Mouse (Mus musculus) neural tube, embryonic 12.5 days (tissue): ENCODE results near the gene Frmd4a. TPM values are rescaled to one million over a fixed set of nuclear protein-coding genes. Genes with fewer than 3 reads are reported as not detected.

ENCODE experiments used
- ATAC-seq: fragments of 200-750 bp; cut with Nextera tagmentation; 2 replicates; pipeline ENCODE4 v1.8.0; 2017; ENCODE audit warnings: low read depth, mild to moderate bottlenecking, moderate TSS enrichment, moderate library complexity; ENCODE audit not compliant: low FRiP score
- H3K27ac ChIP-seq: fragments of 300-500 bp; sonication (generic); 2 replicates; pipeline ENCODE4 v1.5.1; 2016
- H3K27me3 ChIP-seq: fragments of 300-500 bp; sonication (generic); replicated peaks from 2 replicates; pipeline ENCODE4 v1.6.1; 2016; ENCODE audit warnings: mild to moderate bottlenecking
- H3K36me3 ChIP-seq: fragments of 300-500 bp; sonication (generic); 2 replicates; pipeline ENCODE4 v1.6.1; 2016; ENCODE audit warnings: mild to moderate bottlenecking
- H3K4me1 ChIP-seq: fragments of 300-500 bp; sonication (generic); 2 replicates; pipeline ENCODE4 v1.6.1; 2016
- H3K4me2 ChIP-seq: fragments of 300-500 bp; sonication (generic); replicated peaks from 2 replicates; pipeline ENCODE4 v1.6.1; 2016; ENCODE audit warnings: mild to moderate bottlenecking
- H3K4me3 ChIP-seq: fragments of 300-500 bp; sonication (generic); 2 replicates; pipeline ENCODE4 v1.5.1; 2016
- H3K9ac ChIP-seq: fragments of 300-500 bp; sonication (generic); 2 replicates; pipeline ENCODE4 v1.6.1; 2016; ENCODE audit warnings: mild to moderate bottlenecking
- H3K9me3 ChIP-seq: fragments of 300-500 bp; sonication (generic); 2 replicates; pipeline ENCODE4 v1.6.1; 2016; ENCODE audit warnings: mild to moderate bottlenecking
- WGBS: fragments of 180-500 bp; shearing (Covaris S2); methylation state at CpG from one replicate; pipeline ENCODE4 v1.1.7; 2016; 5-methylcytosine and 5-hydroxymethylcytosine counted together
- polyA plus RNA-seq: library from polyadenylated mRNA; unstranded; fragments of >200 nt; fragmentation: Nextera tagmentation; extraction: Ambion mirVana; gene quantifications from 2 replicates; pipeline ENCODE4 v1.2.1, GENCODE M21; 2016

Gene Frmd4a
- polyA plus RNA-seq, 1 experiment from 2014 or later, result 56.7 TPM

- Histone ChIP-seq H3K36me3 (peaks cover 13% of the 10 kb centered on the region; the same call in 1 of the 2 replicates), H3K4me3 (no peak overlapping the region), H3K4me1 (peaks cover 15% of the 10 kb centered on the region), H3K27me3 (no peaks in the 10 kb centered on the region), H3K9me3 (no peaks in the 10 kb centered on the region), H3K4me2 (no peak overlapping the region), H3K9ac (no peak overlapping the region), H3K27ac (no peak overlapping the region)
- ATAC-seq, result no peak
- 75% methylated on average over 7 of the region's 8 CpGs for WGBS
These were observed 456.5 kb downstream of the Frmd4a start for GRCm38 (mm10) chr2:4473866-4474538.

DNA sequence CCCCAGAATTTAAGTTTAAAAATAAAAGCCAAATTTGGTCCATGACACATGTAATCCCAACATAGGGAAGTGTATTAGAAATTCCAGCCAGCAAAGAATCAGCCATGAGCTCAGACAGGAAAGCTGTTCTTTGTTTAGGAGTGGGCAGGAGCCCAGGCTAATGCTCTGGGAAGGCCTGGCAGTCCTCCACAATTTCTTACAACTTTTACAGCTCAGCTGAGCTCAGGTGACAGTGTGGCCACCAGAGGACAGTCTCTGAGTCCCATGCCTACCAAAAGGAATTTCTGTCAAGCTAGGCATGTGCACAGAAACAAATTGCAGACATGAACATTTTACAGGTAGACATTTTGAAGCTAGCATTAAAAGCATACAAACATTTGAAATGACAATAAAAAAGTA is 457.0 kb downstream of the Frmd4a start:
- H3K36me3 ChIP-seq, result peaks cover 13% of the 10 kb centered on the region; the same call in 1 of the 2 replicates
- H3K27ac ChIP-seq, result no peak overlapping the region

DNA sequence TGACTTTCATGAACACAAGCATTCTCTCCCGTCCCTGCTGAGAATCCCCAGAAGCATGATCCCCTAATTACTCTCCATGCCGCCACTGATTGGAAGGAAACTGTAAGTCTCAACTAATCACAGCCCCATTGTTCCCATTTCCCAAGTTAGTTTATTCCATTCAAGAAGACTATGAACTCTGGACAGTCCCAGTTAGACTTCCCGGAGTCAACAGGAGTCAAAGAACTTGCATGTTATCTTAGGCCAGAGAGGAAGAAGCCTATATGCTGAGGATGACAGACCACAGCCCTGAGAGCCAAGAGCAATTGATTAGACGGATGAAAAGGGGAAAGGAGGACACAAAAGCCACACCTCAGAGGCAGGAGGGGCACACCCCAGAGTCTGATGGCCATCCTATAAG is 458.5 kb downstream of the Frmd4a start:
- Histone ChIP-seq H3K4me2 (no peak overlapping the region), H3K4me1 (peaks cover 15% of the 10 kb centered on the region), H3K36me3 (peaks cover 13% of the 10 kb centered on the region; the same call in 1 of the 2 replicates), H3K27me3 (no peaks in the 10 kb centered on the region), H3K9ac (no peak overlapping the region), H3K9me3 (no peaks in the 10 kb centered on the region), H3K27ac (no peak overlapping the region), H3K4me3 (no peak overlapping the region)
- 77% methylated on average over 4 of the region's 4 CpGs for WGBS
- ATAC-seq, result no peak

More for the DNA sequence above, 457.0 kb downstream of the Frmd4a start:
- no peaks in the 10 kb centered on the region for H3K9me3 ChIP-seq
- no peak overlapping the region for H3K4me3 ChIP-seq
- no peak overlapping the region for H3K4me2 ChIP-seq
- H3K27me3 ChIP-seq, result no peaks in the 10 kb centered on the region
- H3K4me1 ChIP-seq, result peaks cover 15% of the 10 kb centered on the region
- no peak for ATAC-seq
- no peak overlapping the region for H3K9ac ChIP-seq

GRCm38 (mm10) chr2:4476608-4477007 is 459.1 kb downstream of the Frmd4a start:
- Histone ChIP-seq H3K4me1 (peaks cover 15% of the 10 kb centered on the region), H3K9ac (no peak overlapping the region), H3K36me3 (peaks cover 13% of the 10 kb centered on the region; the same call in 1 of the 2 replicates), H3K9me3 (no peaks in the 10 kb centered on the region), H3K27ac (no peak overlapping the region), H3K4me2 (no peak overlapping the region), H3K27me3 (no peaks in the 10 kb centered on the region), H3K4me3 (no peak overlapping the region)
- 88% methylated on average over 5 of the region's 5 CpGs for WGBS
- ATAC-seq, result no peak

GRCm38 (mm10) chr2:4477311-4477710 is 459.8 kb downstream of the Frmd4a start:
- Histone ChIP-seq H3K4me3 (no peak overlapping the region), H3K27me3 (no peaks in the 10 kb centered on the region), H3K27ac (no peak overlapping the region), H3K9ac (no peak overlapping the region), H3K4me2 (no peak overlapping the region), H3K4me1 (peaks cover 9% of the 10 kb centered on the region), H3K9me3 (no peaks in the 10 kb centered on the region), H3K36me3 (peaks cover 13% of the 10 kb centered on the region; the same call in 1 of the 2 replicates)
- no peak for ATAC-seq
- 85% methylated on average over 5 of the region's 5 CpGs for WGBS

DNA sequence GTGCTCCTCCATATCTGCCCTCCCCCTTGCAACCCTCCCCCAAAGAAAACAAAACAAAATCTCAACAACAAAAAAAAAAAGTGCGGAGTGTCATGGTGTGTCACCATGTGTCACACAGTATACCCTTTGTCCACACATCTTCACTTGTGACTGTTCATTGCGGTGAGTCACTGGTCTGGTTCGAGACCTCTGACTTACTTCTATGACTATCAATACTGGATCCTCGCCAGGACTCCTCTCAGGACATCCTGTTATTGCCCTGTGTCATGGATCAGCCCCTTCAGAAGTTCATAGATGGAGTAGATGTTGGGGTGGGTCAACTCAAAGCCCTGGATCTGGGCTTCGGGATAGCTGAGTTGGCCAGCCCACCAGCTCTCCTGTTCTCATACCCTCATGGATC is 462.7 kb downstream of the Frmd4a start:
- no peak overlapping the region for H3K9ac ChIP-seq
- 91% methylated on average over 5 of the region's 5 CpGs for WGBS
- no peaks in the 10 kb centered on the region; the same call in 1 of the 2 replicates for H3K4me1 ChIP-seq
- H3K27me3 ChIP-seq, result no peaks in the 10 kb centered on the region
- no peak overlapping the region for H3K4me2 ChIP-seq
- no peak for ATAC-seq
- H3K4me3 ChIP-seq, result no peak overlapping the region
- no peak overlapping the region for H3K27ac ChIP-seq
- peaks cover 8% of the 10 kb centered on the region; the same call in 1 of the 2 replicates for H3K36me3 ChIP-seq
- no peaks in the 10 kb centered on the region for H3K9me3 ChIP-seq

- H3K27ac ChIP-seq, result no peak overlapping the region
- no peak for ATAC-seq
- WGBS, result 74% methylated on average over 11 of the region's 11 CpGs
These were observed 463.6 kb downstream of the Frmd4a start for GRCm38 (mm10) chr2:4481154-4481553.

DNA sequence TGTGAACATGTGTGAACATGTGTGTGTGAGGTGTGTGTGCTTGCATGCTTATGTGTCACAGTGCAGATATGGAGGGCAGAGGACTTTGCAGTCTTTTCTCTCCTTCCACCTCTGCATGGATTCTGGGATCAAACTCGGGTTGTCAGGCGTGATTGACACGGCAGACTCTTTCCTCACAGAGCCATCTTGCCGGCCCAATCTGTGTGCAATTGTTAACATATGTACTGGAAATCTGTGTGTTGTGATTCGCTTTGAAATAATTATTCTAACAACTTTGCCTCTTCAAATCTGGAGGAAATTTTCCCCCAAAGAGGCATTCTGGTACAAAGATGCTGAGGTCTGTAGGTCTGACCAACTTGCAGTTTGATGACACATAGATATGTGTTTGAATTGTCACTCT is 468.7 kb downstream of the Frmd4a start:
- whole genome bisulfite sequencing, result 93% methylated on average over 5 of the region's 5 CpGs
- peaks cover 17% of the 10 kb centered on the region for H3K4me1 ChIP-seq
- H3K4me2 ChIP-seq, result no peak overlapping the region
- H3K27me3 ChIP-seq, result no peaks in the 10 kb centered on the region
- H3K4me3 ChIP-seq, result no peak overlapping the region
- no peak for ATAC-seq
- no peak overlapping the region for H3K27ac ChIP-seq
- peaks cover 4% of the 10 kb centered on the region; the same call in 1 of the 2 replicates for H3K36me3 ChIP-seq
- H3K9me3 ChIP-seq, result no peaks in the 10 kb centered on the region
- H3K9ac ChIP-seq, result no peak overlapping the region

More at GRCm38 (mm10) chr2:4481154-4481553, 463.6 kb downstream of the Frmd4a start:
- Histone ChIP-seq H3K9me3 (no peaks in the 10 kb centered on the region), H3K4me2 (no peak overlapping the region), H3K4me3 (no peak overlapping the region), H3K4me1 (no peaks in the 10 kb centered on the region; the same call in 1 of the 2 replicates), H3K9ac (no peak overlapping the region), H3K36me3 (peaks cover 12% of the 10 kb centered on the region; the same call in 1 of the 2 replicates), H3K27me3 (no peaks in the 10 kb centered on the region)

GRCm38 (mm10) chr2:4487280-4487679 is 469.8 kb downstream of the Frmd4a start:
- no peak for ATAC-seq
- Histone ChIP-seq H3K27ac (no peak overlapping the region), H3K4me2 (no peak overlapping the region), H3K9me3 (no peaks in the 10 kb centered on the region), H3K36me3 (peaks cover 4% of the 10 kb centered on the region; the same call in 1 of the 2 replicates), H3K4me1 (peaks cover 28% of the 10 kb centered on the region), H3K27me3 (no peaks in the 10 kb centered on the region), H3K4me3 (no peak overlapping the region), H3K9ac (no peak overlapping the region)
- WGBS, result 99% methylated on average over 2 of the region's 2 CpGs

- Histone ChIP-seq H3K36me3 (peaks cover 3% of the 10 kb centered on the region), H3K4me2 (no peak overlapping the region), H3K9ac (no peak overlapping the region), H3K27me3 (no peaks in the 10 kb centered on the region), H3K4me3 (no peak overlapping the region), H3K4me1 (peaks cover 35% of the 10 kb centered on the region), H3K27ac (no peak overlapping the region), H3K9me3 (no peaks in the 10 kb centered on the region)
- 0 out of 2 replicates have a peak, but pooled peaks have one; percentile 28 for ATAC-seq
- WGBS, result 65% methylated on average over 5 of the region's 5 CpGs
These were observed 473.3 kb downstream of the Frmd4a start for GRCm38 (mm10) chr2:4490845-4491244.

DNA sequence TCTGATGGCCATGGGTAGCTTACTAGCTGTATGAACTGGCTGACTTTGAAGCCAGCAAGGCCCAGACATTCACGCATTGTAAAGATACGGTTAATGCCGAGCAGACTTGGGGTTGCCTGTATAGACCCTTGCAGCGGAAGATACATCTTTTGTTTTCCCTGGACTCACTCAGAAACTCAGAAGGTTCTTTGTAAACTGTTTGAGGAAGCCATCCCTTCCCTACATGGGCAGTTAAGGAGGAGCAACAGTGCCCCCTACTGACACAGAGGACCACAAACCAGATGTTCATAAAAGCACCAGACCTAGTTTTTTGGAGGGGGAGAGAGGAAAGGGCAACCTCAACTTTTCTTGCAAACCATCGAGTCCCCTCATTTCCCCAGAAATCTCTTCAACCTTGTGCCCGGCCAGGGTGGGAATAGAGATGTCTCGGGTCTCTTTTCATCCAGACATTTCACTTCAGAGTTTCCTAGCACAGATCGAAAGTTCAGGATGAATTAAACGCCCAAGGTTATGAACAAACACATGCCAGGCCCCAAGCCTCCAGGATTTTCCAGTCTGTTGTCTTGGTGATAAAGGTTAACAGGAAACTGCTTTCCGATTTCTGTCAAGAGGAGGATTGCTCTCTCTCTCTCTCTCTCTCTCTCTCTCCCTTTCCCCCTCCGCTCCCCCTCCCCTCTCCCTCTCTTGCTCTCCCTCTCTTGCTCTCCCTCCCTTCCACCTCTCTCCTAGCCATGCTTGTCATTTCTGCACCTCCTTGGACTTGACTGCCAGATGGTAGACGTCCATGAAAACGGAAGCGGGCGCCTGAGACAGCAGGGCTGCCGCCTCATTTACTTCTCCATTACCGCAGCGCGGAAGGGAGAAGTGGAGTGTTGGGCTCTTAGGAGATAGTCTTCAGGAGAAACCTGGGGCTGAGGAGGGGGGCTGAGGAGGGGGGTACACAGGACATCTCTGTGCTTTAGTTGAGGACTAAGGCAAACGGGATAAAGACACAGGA is 475.3 kb downstream of the Frmd4a start:
- Histone ChIP-seq H3K9ac (no peak overlapping the region), H3K36me3 (peaks cover 9% of the 10 kb centered on the region), H3K4me3 (no peak overlapping the region), H3K27ac (no peak overlapping the region), H3K9me3 (no peaks in the 10 kb centered on the region), H3K4me1 (peaks cover 35% of the 10 kb centered on the region), H3K27me3 (no peaks in the 10 kb centered on the region), H3K4me2 (no peak overlapping the region)
- whole genome bisulfite sequencing, result 53% methylated on average over 20 of the region's 20 CpGs
- peak; percentile 55; the same call in 1 of the 2 replicates for ATAC-seq

DNA sequence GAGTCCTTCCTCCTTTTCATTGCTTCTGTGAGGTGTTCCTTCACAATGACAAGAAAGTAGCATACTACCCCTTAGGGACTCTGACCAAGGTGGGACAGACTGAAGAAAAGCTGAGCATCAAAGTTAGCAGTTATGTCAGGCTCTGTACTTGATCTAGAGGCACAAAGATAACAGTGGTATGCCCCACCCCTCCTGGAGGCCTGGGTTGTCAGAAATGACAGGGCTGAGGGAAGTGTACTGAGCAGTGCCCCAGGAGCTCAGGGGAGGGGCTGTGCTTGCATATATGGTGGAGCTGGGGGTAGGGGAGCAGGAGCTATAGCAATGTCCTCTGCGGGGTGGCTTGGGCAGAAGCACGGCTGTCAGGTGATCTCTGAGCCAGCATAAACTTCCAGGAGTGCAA is 477.0 kb downstream of the Frmd4a start:
- peaks cover 17% of the 10 kb centered on the region for H3K36me3 ChIP-seq
- no peak overlapping the region for H3K27ac ChIP-seq
- no peaks in the 10 kb centered on the region for H3K27me3 ChIP-seq
- H3K4me2 ChIP-seq, result no peak overlapping the region
- no peak overlapping the region for H3K9ac ChIP-seq
- no peak overlapping the region for H3K4me3 ChIP-seq
- no peaks in the 10 kb centered on the region for H3K9me3 ChIP-seq
- peaks cover 34% of the 10 kb centered on the region for H3K4me1 ChIP-seq
- ATAC-seq, result no peak
- WGBS, result 76% methylated on average over 2 of the region's 2 CpGs
